Mouse (Mus musculus) left cerebral cortex, adult 2 months (tissue): Measurements from ENCODE around the gene Tpd52l1. TPM values are rescaled to one million over a fixed set of nuclear protein-coding genes. Genes with fewer than 3 reads are reported as not detected.

Source experiments
- DNase-seq, 2 experiments: peaks; one replicate each; pipeline ENCODE4 v3.0.0; 2021 to 2022; ENCODE audit warnings: low spot score in 2 of 2, mixed read lengths in 1 of 2; ENCODE audit errors: extremely low spot score in 1 of 2
- H3K27ac ChIP-seq: fragments of 200-600 bp; 2 replicates; pipeline ENCODE4 v1.8.1; 2022
- H3K4me3 ChIP-seq: fragments of 200-600 bp; 2 replicates; pipeline ENCODE4 v1.8.1; 2022
- CTCF ChIP-seq: fragments of 200-600 bp; IDR thresholded peaks from 2 replicates; pipeline ENCODE4 v1.8.1; 2022; ENCODE audit warnings: antibody characterized with exemption, mild to moderate bottlenecking, moderate library complexity
- intact Hi-C: fragments of 180-260 bp; cut with DNase I; formaldehyde crosslinking; loops from one replicate; pipeline ENCODE4 v1.15.1; 2025
- total RNA-seq, 2 experiments: library from RNA; stranded (reverse); gene quantifications; 2 replicates each; pipeline ENCODE4 v1.2.3; 2021

The Tpd52l1 gene
- total RNA-seq, 2 experiments from 2014 or later, result 22.0 to 27.9 TPM

- Histone ChIP-seq H3K27ac (no peak overlapping the region), H3K4me3 (no peak overlapping the region)
- no peak for TF ChIP-seq CTCF
- intact Hi-C loops, result no loop called here
- no peak for DNase-seq
These were observed 114.5 kb downstream of the Tpd52l1 start for GRCm38 (mm10) chr10:31331225-31331775.

- Histone ChIP-seq H3K27ac (no peak overlapping the region), H3K4me3 (no peak overlapping the region)
- no peak for DNase-seq
- intact Hi-C loops, result no loop called here
- no peak for TF ChIP-seq CTCF
These were observed 115.3 kb downstream of the Tpd52l1 start for GRCm38 (mm10) chr10:31330286-31330962.

- no peak overlapping the region for H3K4me3 ChIP-seq
- H3K27ac ChIP-seq, result no peak overlapping the region
- DNase-seq, result no peak
- TF ChIP-seq CTCF, result no peak
- intact Hi-C loops, result no loop called here
These were observed 116.3 kb downstream of the Tpd52l1 start for GRCm38 (mm10) chr10:31329436-31329835.

- no peak for DNase-seq
- Histone ChIP-seq H3K4me3 (no peak overlapping the region), H3K27ac (no peak overlapping the region)
- TF ChIP-seq CTCF, result no peak
- intact Hi-C loops, result no loop called here
These were observed 127.3 kb downstream of the Tpd52l1 start for GRCm38 (mm10) chr10:31318491-31318890.

- H3K4me3 ChIP-seq, result peak within 1 kb of the TSS; percentile 71
- DNase-seq, result peak; percentile 59 to 66
- intact Hi-C loops, result loop anchor here (2.0 to 5.0 kb wide), 2 partner anchors 132 to 696 kb away; partner anchors contain the start of gene Tpd52l1
- no peak for TF ChIP-seq CTCF
- H3K27ac ChIP-seq, result peak within 1 kb of the TSS; percentile 82
These were observed 132.6 kb downstream of the Tpd52l1 start, which contains the start of gene Hddc2 for GRCm38 (mm10) chr10:31312865-31313848. Hddc2 (plus strand) TSS chr10:31313383.

- intact Hi-C loops, result no loop called here
- TF ChIP-seq CTCF, result no peak
- no peak for DNase-seq
- H3K27ac ChIP-seq, result no peak overlapping the region
- H3K4me3 ChIP-seq, result no peak overlapping the region
These were observed 138.6 kb downstream of the Tpd52l1 start for GRCm38 (mm10) chr10:31307024-31307598.

GRCm38 (mm10) chr10:31303446-31303845 lies 142.3 kb downstream of the Tpd52l1 start:
- Histone ChIP-seq H3K27ac (no peak overlapping the region), H3K4me3 (no peak overlapping the region)
- no peak for DNase-seq
- intact Hi-C loops, result loop anchor here (5.0 kb wide), 1 partner anchor 681 kb away; no protein-coding TSS in a partner anchor
- TF ChIP-seq CTCF, result no peak

- no peak for DNase-seq
- no peak overlapping the region for H3K4me3 ChIP-seq
- intact Hi-C loops, result loop anchor here (5.0 kb wide), 1 partner anchor 678 kb away; no protein-coding TSS in a partner anchor
- H3K27ac ChIP-seq, result no peak overlapping the region
- no peak for TF ChIP-seq CTCF
These were observed 145.5 kb downstream of the Tpd52l1 start for GRCm38 (mm10) chr10:31300292-31300691.

- Histone ChIP-seq H3K4me3 (no peak overlapping the region), H3K27ac (no peak overlapping the region)
- intact Hi-C loops, result loop anchor here (1.0 to 5.0 kb wide), 2 partner anchors 457 to 474 kb away; partner anchors contain the start of gene Hey2
- TF ChIP-seq CTCF, result peak; percentile 87
- DNase-seq, result peak; percentile 60 to 68
These were observed 146.7 kb downstream of the Tpd52l1 start for GRCm38 (mm10) chr10:31298921-31299574.

- no peak overlapping the region for H3K4me3 ChIP-seq
- H3K27ac ChIP-seq, result no peak overlapping the region
- no peak for TF ChIP-seq CTCF
- intact Hi-C loops, result loop anchor here (5.0 kb wide), 1 partner anchor 456 kb away; the partner anchor contains the start of gene Hey2
- no peak for DNase-seq
These were observed 147.5 kb downstream of the Tpd52l1 start for GRCm38 (mm10) chr10:31298263-31298662.

- intact Hi-C loops, result loop anchor here (5.0 kb wide), 1 partner anchor 455 kb away; the partner anchor contains the start of gene Hey2
- Histone ChIP-seq H3K27ac (no peak overlapping the region), H3K4me3 (no peak overlapping the region)
- TF ChIP-seq CTCF, result no peak
- DNase-seq, result no peak
These were observed 148.7 kb downstream of the Tpd52l1 start for GRCm38 (mm10) chr10:31297106-31297505.
